Mouse (Mus musculus) heart, embryonic 14.5 days (tissue): Measurements from ENCODE around the gene Mpig6b. TPM values are rescaled to one million over a fixed set of nuclear protein-coding genes. Genes with fewer than 3 reads are reported as not detected.

Experiments
- ATAC-seq: fragments of 200-750 bp; cut with Nextera tagmentation; 2 replicates; pipeline ENCODE4 v1.8.0; 2017; ENCODE audit warnings: low read depth, moderate TSS enrichment; ENCODE audit not compliant: insufficient number of reproducible peaks, insufficient read depth, low FRiP score
- H3K27ac ChIP-seq, 2 experiments: fragments of 200-500 bp in 1 of 2; fragments of 300-500 bp in 1 of 2; sonication (generic) in 1 of 2; replicated peaks in 1 of 2; 2 replicates each; pipeline ENCODE4 v1.5.1; 2012 to 2014; ENCODE audit warnings: low read depth in 2 of 2, low read length in 2 of 2, control low read depth in 1 of 2, mild to moderate bottlenecking in 1 of 2, mixed read lengths in 1 of 2; ENCODE audit not compliant: control insufficient read depth in 1 of 2, insufficient read depth in 1 of 2
- H3K27me3 ChIP-seq: fragments of 300-500 bp; sonication (generic); 2 replicates; pipeline ENCODE4 v1.6.1; 2014; ENCODE audit warnings: mild to moderate bottlenecking, low read length, control low read depth; ENCODE audit not compliant: control insufficient read depth, insufficient read depth
- H3K36me3 ChIP-seq: fragments of 300-500 bp; sonication (generic); 2 replicates; pipeline ENCODE4 v1.6.1; 2014; ENCODE audit warnings: mild to moderate bottlenecking, control low read depth, low read length, mixed read lengths; ENCODE audit not compliant: control insufficient read depth, insufficient read depth
- H3K4me1 ChIP-seq, 2 experiments: fragments of 200-500 bp in 1 of 2; fragments of 300-500 bp in 1 of 2; sonication (generic) in 1 of 2; 2 replicates each; pipeline ENCODE4 v1.6.1; 2012 to 2014; ENCODE audit warnings: low read length in 2 of 2, control low read depth in 1 of 2, mixed read lengths in 1 of 2; ENCODE audit not compliant: control insufficient read depth in 2 of 2, insufficient read depth in 2 of 2
- H3K4me2 ChIP-seq: fragments of 300-500 bp; sonication (generic); 2 replicates; pipeline ENCODE4 v1.6.1; 2014; ENCODE audit warnings: mild to moderate bottlenecking, low read length
- H3K4me3 ChIP-seq, 2 experiments: fragments of 200-500 bp in 1 of 2; fragments of 300-500 bp in 1 of 2; sonication (generic) in 1 of 2; 2 replicates each; pipeline ENCODE4 v1.5.1; 2012 to 2014; ENCODE audit warnings: low read length in 2 of 2, mild to moderate bottlenecking in 2 of 2, control low read depth in 1 of 2, low read depth in 1 of 2, moderate library complexity in 1 of 2; ENCODE audit not compliant: control insufficient read depth in 1 of 2, insufficient read depth in 1 of 2
- H3K9ac ChIP-seq: fragments of 300-500 bp; sonication (generic); 2 replicates; pipeline ENCODE4 v1.6.1; 2014; ENCODE audit warnings: mild to moderate bottlenecking, low read length
- H3K9me3 ChIP-seq: fragments of 300-500 bp; sonication (generic); 2 replicates; pipeline ENCODE4 v1.6.1; 2016; ENCODE audit warnings: low read length, control low read depth; ENCODE audit not compliant: control insufficient read depth
- WGBS: fragments of 180-500 bp; shearing (Covaris S2); extraction: QIAGEN DNeasy Blood & Tissue Kit; methylation state at CpG from one replicate; pipeline ENCODE4 v1.1.7; 2014; 5-methylcytosine and 5-hydroxymethylcytosine counted together
- polyA plus RNA-seq: library from polyadenylated mRNA; unstranded; fragments of >200 nt; fragmentation: Nextera tagmentation; extraction: Ambion mirVana; gene quantifications from 2 replicates; pipeline ENCODE4 v1.2.1, GENCODE M21; 2014

Mpig6b gene
- polyA plus RNA-seq, 1 experiment from 2014 or later = 0.54 TPM

GRCm38 (mm10) chr17:35064378-35064877, 1.6 kb downstream of the Mpig6b start:
- H3K27me3 ChIP-seq = peaks cover 33% of the 10 kb centered on the region
- no peak overlapping the region for H3K9ac ChIP-seq
- H3K4me2 ChIP-seq = peak overlapping the region; percentile 67
- no peak overlapping the region for H3K27ac ChIP-seq
- peaks cover 25% of the 10 kb centered on the region for H3K36me3 ChIP-seq
- no peaks in the 10 kb centered on the region for H3K9me3 ChIP-seq
- 27% methylated on average over 10 of the region's 10 CpGs for WGBS
- peak overlapping the region in 1 of 2 experiments; percentile 34; a peak in 2 of 4 replicates for H3K4me3 ChIP-seq
- ATAC-seq = no peak
- peaks cover 10 to 16% of the 10 kb centered on the region in 2 experiments for H3K4me1 ChIP-seq

GRCm38 (mm10) chr17:35063466-35063865, 2.5 kb downstream of the Mpig6b start:
- no peak overlapping the region for H3K4me2 ChIP-seq
- peaks cover 27% of the 10 kb centered on the region for H3K36me3 ChIP-seq
- H3K27ac ChIP-seq = no peak overlapping the region
- peaks cover 10 to 19% of the 10 kb centered on the region in 2 experiments for H3K4me1 ChIP-seq
- no peak overlapping the region for H3K9ac ChIP-seq
- H3K9me3 ChIP-seq = no peaks in the 10 kb centered on the region
- H3K4me3 ChIP-seq = no peak overlapping the region
- ATAC-seq = no peak
- peaks cover 33% of the 10 kb centered on the region for H3K27me3 ChIP-seq
- WGBS = 85% methylated on average over 3 of the region's 3 CpGs

DNA sequence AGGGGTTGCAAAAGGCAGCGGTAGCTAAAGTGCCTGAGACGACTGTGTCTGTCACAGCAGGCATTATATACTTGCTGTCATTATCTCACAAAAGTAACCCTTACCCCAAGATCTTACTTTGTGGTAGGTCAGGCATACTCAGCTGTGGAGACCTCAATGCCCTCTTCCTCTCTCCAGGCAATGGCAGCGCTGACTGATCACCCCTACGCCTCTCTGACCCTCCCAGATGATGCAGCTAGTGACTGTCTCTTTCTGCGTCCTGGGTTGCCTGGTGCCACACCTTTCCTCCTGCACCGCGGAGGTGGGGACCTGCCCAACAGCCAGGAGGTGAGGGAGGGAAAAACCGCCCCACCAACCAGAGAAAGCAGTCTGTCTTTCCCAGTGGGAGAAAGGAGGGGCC, 4.7 kb downstream of the Mpig6b start:
- Histone ChIP-seq H3K4me3 (no peak overlapping the region), H3K9me3 (no peaks in the 10 kb centered on the region), H3K9ac (no peak overlapping the region), H3K27me3 (peaks cover 19% of the 10 kb centered on the region), H3K36me3 (peaks cover 48% of the 10 kb centered on the region), H3K27ac (no peak overlapping the region), H3K4me2 (no peak overlapping the region), H3K4me1 (peaks cover 10 to 22% of the 10 kb centered on the region in 2 experiments)
- WGBS = 88% methylated on average over 8 of the region's 8 CpGs
- no peak for ATAC-seq

- H3K4me2 ChIP-seq = peak overlapping the region; percentile 93
- WGBS = 71% methylated on average over 22 of the region's 22 CpGs
- H3K9ac ChIP-seq = peak overlapping the region; percentile 91; the same call in 1 of the 2 replicates
- H3K36me3 ChIP-seq = peaks cover 53% of the 10 kb centered on the region
- no peaks in the 10 kb centered on the region for H3K9me3 ChIP-seq
- no peak overlapping the region for H3K27ac ChIP-seq
- H3K27me3 ChIP-seq = peaks cover 16% of the 10 kb centered on the region; the same call in 1 of the 2 replicates
- peaks cover 10 to 22% of the 10 kb centered on the region in 2 experiments for H3K4me1 ChIP-seq
- H3K4me3 ChIP-seq = peak overlapping the region; percentile 66 to 94
- ATAC-seq = no peak
These were observed 5.2 kb downstream of the Mpig6b start for GRCm38 (mm10) chr17:35060737-35061297.

DNA sequence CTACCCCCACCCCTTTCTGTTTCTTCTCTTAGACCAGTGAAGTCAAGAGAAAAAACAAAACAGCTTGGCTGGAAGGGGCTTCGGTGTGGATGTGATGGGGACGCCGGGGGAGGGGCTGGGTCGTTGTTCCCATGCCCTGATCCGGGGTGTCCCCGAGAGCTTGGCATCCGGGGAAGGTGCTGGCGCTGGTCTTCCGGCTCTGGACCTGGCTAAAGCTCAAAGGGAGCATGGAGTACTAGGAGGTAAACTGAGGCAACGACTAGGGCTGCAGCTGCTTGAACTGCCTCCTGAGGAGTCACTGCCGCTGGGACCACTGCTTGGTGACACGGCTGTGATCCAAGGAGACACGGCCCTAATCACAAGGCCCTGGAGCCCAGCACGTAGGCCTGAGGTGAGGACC, 5.9 kb downstream of the Mpig6b start:
- Histone ChIP-seq H3K4me1 (peaks cover 9 to 15% of the 10 kb centered on the region in 2 experiments), H3K4me2 (peak overlapping the region; percentile 93), H3K27me3 (peaks cover 13% of the 10 kb centered on the region; the same call in 1 of the 2 replicates), H3K4me3 (peak overlapping the region; percentile 66 to 94), H3K27ac (peak overlapping the region in 1 of 2 experiments; percentile 94; a peak in 2 of 4 replicates), H3K9me3 (no peaks in the 10 kb centered on the region), H3K36me3 (peaks cover 61% of the 10 kb centered on the region), H3K9ac (peak overlapping the region; percentile 91)
- 38% methylated on average over 14 of the region's 14 CpGs for WGBS
- ATAC-seq = no peak

DNA sequence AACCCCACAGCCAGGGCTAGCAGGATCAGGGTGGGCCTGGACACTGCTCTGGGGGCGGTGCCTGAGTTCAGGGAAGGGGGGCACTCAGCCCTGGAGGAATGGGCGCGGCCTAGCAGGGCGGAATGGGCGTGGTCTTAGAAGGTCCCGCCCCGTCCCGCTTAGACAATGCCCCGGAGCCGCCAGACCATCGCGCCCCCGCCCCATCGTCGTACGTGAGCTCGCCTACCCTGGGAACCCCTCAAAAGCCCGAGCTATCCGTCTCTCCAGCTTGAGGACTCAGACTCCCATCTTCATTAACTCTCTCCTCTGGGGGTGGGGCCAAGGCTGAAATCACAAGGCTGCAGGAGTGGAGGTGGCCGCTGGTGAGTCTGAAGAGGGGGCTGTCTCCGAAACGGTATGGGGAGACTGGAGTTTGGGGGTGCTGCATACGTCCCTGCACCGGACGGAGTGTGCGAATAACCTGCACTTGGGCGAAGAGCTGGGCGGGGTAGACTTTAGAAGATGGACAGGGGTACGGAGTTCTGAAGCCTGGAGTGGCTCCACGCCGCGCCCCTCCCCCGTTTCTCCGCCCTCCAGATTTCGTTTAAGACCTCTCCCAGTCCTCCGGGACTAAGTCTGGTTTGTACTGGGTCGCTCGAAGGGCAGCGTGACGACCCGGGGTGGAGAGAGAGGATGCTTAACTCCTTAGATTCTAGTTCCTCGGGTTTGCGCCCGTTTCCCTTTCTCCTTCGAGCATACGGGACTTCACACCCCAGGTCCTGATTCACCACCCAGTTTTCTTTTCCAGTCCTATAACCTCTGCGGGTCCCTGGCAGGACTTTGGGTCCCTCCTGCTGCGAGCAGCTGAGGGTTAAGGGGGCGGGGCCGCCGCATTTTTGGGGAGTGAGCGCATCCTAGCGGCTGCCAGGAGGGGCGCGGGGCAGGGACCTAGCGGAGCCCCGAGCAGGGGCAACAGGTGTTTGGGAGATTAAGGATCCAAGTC, 6.8 kb downstream of the Mpig6b start, which contains the start of gene Ddah2:
TSS of gene Ddah2 (plus strand) at position 125 of the 982 bp plus-strand sequence.
- under 1% methylated on average over 57 of the region's 57 CpGs for WGBS

GRCm38 (mm10) chr17:35058316-35058715, 7.7 kb downstream of the Mpig6b start:
- ATAC-seq = no peak
- Histone ChIP-seq H3K27me3 (no peaks in the 10 kb centered on the region), H3K4me2 (peak overlapping the region; percentile 93; the same call in 1 of the 2 replicates), H3K9ac (no peak overlapping the region; the same call in 1 of the 2 replicates), H3K4me1 (peaks cover 4 to 14% of the 10 kb centered on the region in 2 experiments), H3K27ac (peak overlapping the region; percentile 46 to 94; a peak in 3 of 4 replicates), H3K36me3 (peaks cover 77% of the 10 kb centered on the region), H3K9me3 (no peaks in the 10 kb centered on the region), H3K4me3 (peak overlapping the region in 1 of 2 experiments; percentile 66; a peak in 2 of 4 replicates)
- WGBS = 47% methylated on average over 9 of the region's 9 CpGs

More for the DNA sequence above, 6.8 kb downstream of the Mpig6b start, which contains the start of gene Ddah2:
- Histone ChIP-seq H3K36me3 (peaks cover 68% of the 10 kb centered on the region), H3K27ac (peak within 1 kb of the TSS; percentile 94 to 97), H3K9ac (peak within 1 kb of the TSS; percentile 91), H3K27me3 (peaks cover 8% of the 10 kb centered on the region; the same call in 1 of the 2 replicates), H3K4me1 (peaks cover 4 to 14% of the 10 kb centered on the region in 2 experiments), H3K9me3 (no peaks in the 10 kb centered on the region), H3K4me2 (peak within 1 kb of the TSS; percentile 93), H3K4me3 (peak within 1 kb of the TSS; percentile 66 to 94)
- ATAC-seq = peak; percentile 93
